Mouse (Mus musculus): ENCODE results near the gene Tbcd. TPM values are rescaled to one million over a fixed set of nuclear protein-coding genes. Genes with fewer than 3 reads are reported as not detected.

Gene Tbcd
- polyA plus RNA-seq (2015; fragmentation: Nextera tagmentation; extraction: Ambion mirVana) = 45.5 and 51.7 TPM in 2 replicates

DNA sequence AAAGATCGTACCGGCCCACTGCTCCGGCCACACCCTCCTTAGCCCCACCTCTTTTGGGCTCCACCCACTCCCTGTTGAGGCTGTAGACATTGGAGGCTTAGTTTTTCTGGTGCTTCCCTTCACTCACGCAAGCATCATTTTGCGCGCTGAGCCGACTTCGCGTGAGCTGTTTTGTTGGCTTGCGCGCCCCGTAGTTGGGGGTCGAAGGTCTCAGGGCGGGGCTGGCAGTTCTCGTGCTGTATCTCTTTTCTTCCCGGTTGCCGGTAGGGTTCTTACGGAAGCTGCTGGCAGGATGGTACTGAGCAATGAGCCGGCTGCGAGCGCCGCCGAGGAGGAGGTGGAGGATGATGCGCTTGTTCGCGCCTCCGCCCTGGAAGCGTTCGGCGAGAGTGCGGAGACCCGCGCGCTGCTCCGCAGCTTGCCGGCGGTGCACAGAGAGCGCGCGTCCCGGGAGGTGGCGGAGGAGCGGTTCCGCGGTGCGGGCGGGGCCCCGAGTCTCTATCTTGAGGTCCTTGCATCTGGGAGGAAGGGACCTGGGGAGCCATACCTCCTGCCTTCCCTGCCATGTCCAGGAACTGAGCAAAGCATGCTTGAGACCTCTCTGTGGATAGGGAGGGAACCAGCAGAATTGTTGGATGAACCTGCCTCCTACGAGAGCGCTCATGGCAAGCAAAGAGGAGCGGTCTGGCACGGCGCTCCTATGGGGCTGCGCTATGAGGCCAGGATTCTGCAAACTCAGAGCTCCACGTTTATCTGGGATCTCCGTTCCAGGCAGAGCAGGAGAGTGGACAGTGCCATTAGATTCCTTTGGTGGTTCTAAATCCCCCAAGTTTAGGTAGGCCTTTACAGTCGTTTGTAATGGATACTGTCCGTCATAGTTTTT is at the start of gene Tbcd:
Tbcd (plus strand) TSS at position 197 of the 883 bp plus-strand sequence.
- DNase-seq (ENCODE audit: low spot score) = peak; percentile 96

DNA sequence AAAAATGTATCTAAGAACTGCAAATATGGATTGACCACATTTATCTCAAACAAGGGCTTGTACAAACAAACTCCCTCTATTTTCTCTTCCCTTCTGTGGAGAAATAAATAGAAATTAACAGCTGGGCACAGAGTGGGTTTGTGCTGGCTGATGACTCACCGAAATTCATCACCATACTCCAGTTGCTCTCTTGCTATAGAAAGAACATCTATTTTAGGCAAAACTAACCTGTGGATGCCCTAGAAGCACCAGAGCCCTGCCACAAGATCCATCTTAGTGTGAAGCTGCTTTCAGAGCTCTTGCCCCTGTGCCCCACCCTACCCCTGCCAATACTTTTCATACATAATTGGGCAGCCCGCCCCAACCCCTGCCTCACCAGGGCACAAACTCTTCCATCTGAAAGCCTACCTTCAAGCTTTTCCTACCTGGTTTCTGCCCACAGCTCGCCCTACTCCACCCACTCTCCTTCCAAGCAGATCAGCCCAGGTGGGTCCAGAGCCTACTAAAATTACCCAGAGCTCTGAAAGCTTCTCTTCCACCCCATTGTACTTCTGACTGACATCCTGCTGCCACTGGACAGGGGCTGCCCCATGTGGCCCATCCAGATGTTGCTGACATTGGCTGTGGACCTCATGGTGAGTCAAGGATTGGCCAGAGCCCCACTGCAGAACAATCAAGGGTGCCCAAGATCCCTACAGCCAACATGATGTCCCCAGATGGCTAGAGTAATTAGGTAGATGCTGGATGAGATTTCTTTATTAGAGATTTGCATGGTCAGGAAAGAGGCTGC is 44.2 kb upstream of the Tbcd start:
- no peak for DNase-seq (ENCODE audit: low spot score)

DNA sequence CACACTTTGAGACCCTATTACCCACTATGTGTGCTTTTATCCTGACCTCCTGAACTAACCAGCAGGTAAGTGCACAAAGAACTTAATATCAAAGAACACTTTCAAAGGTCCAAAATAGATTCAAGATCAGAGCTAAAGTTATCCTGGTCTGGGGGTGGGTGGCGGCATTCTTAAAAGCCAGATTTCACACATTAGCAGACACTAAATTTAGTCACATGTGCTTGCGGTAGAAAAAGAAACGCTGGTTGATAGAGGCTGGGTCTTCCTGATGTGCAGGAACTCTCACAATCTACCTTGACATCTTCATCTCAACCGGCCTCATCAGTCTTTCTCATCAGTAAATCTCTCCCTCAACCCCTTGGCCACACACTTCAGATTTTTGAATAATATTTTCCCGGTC is 37.0 kb upstream of the Tbcd start:
- no peak for DNase-seq (ENCODE audit: low spot score)

DNA sequence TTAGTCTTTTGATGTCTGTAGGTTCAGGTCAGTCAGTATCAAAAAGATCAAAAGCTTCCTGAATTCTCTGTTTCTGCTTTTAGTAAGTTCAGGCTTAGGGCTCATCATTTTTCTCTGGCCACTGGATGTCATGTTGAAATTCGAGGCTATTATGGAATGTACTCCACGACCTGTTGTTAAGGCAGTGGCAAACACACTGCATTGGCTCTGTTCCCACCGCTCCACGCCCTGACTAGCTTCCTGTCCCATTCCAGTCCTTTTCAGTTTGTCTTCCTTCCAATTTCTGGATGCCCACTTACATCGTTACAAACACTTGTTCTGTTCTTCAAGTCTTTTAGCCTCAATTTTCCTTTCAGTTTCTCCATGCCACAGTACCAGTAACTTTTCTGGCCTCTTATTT is 36.4 kb upstream of the Tbcd start:
- DNase-seq (ENCODE audit: low spot score) = no peak

DNA sequence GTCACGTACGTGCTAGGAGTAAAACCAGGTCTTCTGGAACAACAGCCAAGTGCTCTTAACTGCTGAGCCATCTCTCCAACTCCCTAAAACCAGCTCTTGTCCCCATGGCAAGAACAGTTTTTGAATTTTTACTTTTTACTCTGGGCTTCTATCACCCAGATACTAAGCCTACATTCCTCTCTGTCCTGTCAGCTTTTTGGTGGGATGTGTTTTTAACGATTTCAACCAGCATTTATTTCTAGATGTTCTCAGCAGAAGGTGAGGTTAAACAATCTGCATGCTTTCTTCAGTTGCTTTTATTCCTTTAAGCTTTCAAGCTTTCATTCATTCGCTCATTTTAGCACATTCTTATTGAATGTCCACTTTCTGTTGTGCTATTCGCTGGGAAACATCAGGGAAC is 33.8 kb upstream of the Tbcd start:
- DNase-seq (ENCODE audit: low spot score) = no peak

DNA sequence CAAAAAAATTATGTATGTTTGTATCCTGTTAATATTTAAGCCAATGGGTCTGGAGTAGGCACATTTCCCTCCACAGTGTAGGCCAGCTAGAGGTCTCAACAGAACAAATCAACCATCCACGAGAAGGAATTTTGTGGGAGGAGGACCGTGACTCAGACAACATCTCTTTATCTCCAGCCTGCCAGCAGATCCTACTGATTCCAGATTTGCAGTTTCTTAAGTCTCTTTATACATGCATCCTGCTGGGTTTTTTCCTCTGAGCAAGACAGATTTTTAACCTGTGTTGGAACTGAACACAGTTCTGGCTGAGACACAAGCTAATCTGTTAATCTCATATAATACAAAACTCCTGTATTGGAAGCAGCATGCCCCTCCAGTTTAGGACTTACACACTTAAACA is 32.8 kb upstream of the Tbcd start:
- DNase-seq (ENCODE audit: low spot score) = no peak

DNA sequence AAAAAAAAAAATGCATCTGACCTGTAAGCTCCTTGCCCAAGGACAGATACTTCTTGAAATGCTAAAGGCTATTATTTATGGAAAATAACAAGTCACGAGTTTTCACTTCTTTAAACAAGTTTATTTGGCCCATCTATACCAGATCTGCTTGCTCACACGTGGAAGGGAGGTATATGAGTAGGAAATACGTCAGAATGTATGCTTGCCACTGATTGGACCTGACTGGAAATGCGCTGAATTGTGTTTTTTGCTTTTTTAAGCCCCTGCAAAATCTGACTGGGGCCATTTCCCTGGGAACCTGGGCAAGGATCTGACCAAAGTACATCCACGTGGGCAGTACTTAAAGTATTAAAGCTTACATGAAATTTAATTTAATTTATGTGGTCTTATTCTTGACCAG is 31.4 kb upstream of the Tbcd start:
- DNase-seq (ENCODE audit: low spot score) = no peak

DNA sequence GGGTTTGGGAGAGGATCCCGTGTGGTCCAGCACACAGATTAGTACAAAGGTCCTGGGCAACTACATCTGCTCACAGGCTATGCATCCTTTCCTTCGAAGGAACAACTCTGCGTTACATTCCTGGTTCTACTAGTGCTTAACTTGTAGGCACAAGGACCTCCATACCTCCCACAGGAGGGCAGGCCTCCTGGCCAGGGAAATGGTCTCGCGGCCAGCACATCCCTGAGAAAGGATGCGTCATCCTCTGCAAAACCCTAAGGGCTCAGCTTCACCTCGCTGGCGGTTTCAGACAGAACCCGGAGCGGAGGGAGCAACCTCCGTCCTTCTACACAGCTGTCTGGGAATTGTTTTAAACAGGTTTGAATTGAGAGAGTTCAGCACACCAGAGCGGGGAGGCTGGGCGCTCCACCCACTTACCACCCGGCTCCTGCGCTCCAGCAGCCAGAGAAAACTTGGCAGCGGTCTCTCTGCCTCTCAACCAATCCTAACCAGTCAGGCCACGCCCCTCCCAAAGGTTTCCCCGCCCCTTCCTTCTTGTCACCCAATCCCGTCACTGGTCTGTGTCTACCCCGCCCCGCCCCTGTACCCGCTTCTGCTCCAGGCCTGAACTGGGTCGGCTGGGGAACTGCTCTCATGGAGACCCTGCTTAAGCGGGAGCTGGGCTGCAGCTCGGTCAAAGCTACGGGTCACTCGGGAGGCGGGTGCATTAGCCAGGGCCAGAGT is 30.8 kb upstream of the Tbcd start, which contains the start of gene Fn3krp:
Fn3krp (plus strand) TSS at position 572 of the 723 bp plus-strand sequence.
- DNase-seq (ENCODE audit: low spot score) = peak; percentile 98

DNA sequence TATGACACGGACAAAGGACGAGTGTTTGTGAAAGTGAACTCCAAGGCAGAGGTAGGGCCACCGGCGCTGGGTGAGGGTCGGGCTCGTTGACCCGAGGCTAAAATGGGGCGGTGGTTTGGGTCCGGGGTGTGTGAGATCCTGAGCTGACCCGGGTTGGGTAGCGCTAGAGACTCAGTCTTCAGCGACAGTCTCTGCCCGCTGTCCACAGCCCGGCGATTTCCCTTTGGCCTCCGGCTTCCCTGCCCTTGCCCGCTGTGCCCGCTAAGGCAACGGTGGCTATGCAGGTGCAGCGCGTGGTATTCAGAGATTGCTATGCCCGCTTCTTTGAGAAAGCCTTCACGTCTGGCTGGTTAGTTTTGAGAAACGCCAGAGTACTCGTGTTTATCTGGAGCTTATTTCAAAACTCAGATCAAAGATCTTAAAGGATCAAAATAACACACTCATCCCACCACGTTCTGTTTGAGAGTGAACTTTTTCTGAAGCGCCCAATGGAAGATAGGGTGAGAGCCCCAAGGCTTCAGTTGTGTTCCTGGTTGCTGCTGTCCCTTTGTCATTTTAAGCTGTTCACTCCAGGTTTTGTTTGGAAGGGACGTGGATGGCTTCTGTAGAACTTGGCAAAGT is 30.1 kb upstream of the Tbcd start:
- DNase-seq (ENCODE audit: low spot score) = no peak

DNA sequence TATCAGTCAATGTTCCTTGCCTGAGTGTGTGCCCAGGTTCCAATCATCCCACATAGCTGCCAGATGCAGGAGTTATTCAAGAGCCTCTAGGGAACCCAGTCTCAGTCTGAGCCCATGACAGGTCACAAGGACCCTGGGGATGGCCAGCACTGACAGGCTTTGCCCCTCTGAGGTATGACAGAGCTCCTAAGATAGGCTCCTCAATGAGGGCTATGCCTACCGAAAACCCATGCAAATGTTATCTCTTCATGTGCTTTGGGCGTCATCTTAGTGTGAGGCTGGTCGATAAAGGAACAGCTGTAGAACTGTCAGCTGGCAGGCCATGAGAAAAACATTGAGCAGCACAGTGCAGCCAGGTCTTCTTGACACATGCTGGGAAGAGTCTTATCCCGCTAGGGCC is 18.4 kb upstream of the Tbcd start:
- no peak for DNase-seq (ENCODE audit: low spot score)

DNA sequence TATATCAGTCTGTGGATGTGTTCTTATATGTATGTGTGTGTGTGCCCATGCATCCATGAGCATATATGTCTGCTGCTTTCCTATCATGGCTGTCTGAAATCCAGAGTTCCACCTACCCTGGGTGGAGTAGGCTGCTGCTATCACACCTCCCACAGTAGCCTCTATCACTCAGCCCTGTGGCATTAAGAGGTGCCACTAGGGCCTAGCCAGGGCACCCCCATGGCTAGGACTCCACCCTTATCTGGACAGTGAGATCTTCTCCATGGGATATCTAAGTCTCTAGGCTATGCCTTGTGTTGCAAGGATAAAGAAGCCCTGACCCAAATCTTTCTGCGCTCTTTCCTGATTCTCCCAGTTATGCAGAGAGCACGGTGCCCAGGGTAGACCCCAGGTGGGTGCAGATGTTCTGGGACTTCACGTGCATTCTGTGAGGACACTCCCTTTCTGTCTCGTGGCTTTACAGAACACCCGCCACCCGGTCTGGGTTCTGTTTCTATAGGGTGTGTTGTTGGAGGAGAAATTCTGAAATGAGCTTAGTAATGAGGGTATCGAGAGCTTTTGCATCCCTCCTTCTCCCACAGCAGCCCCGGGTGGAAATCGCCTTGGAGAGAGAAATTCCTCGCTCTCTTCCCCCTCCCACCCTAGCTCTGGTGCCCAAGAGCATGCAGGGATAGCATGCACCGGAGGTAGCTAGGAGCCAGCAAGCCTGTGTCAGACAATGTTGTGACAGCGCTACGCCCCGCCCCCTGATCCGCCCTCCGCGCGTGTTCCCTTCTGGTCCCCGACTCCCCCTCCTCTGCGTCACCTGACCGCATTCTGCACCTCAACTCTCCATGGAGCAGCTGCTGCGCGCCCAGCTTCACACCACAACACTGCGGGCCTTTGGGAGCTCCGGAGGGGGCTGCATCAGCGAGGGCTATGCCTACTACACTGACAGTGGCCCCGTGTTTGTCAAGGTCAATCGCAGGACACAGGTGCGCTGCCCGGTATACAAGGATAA is 17.3 kb upstream of the Tbcd start, which contains the start of gene Fn3k:
Fn3k (plus strand) TSS at position 758 of the 1,000 bp plus-strand sequence.
- peak; percentile 96 for DNase-seq (ENCODE audit: low spot score)

DNA sequence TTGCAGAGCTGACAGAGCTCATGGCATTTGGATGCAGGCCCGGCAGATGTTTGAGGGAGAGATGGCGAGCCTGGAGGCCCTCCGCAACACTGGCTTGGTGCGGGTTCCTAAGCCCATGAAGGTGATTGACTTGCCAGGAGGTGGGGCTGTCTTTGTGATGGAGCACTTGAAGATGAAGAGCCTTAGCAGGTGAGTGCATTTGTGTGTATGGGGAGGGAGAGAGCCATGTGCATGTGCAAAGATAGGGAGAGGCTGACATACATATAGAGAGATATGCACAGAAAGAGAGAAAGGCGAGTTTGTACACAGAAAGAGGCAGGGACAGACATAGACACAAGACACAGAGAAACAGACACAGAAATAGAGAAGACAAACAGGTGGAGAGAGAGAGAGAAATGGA is 14.5 kb upstream of the Tbcd start:
- no peak for DNase-seq (ENCODE audit: low spot score)

DNA sequence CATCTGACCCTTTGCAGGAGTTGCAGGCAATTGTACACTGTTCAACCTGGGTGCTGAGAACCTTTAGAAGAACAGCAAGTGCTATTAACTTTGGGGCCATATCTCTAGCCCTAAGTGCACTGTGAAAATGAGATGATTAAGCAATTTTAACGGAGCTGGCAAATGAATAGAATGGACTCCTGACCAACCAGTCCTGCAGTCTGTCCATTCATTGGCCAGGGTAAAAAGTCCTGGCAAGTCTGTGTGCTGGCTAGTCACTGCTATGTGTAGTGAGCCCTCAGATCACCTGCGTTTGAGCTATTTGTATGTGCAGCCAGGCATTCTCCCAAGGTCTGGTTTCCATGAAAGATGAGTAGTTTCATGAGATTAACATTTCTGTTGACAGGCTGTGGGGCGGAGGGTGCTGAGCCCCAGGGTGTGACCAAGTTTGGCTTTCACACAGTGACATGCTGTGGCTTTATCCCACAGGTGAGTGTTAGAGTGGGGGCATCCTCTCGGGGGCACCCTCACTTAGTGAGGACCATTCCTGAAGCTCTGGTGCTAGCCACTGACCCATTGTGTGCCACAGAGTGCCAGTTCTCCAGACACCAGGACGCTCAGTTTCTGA is 12.0 kb upstream of the Tbcd start:
- no peak for DNase-seq (ENCODE audit: low spot score)

DNA sequence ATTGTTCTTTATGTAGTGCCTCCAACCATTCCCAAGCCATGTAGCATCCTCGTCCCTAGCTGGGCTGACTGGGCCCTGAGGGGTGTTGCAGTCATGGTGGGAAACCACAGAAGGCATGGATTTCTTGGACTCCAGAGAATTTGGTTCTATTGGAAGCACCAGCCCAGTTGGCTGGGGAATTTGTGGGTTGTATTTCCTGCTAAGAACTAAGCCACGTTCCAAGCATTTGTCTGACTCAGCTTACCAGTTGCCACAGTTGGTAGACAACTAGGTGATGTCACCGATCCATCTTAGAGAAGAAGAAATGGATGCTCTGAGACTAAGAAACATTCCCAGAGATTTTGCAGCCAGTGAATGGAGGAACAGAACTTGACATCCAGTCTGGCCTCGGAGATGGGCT is 10.1 kb upstream of the Tbcd start:
- no peak for DNase-seq (ENCODE audit: low spot score)

DNA sequence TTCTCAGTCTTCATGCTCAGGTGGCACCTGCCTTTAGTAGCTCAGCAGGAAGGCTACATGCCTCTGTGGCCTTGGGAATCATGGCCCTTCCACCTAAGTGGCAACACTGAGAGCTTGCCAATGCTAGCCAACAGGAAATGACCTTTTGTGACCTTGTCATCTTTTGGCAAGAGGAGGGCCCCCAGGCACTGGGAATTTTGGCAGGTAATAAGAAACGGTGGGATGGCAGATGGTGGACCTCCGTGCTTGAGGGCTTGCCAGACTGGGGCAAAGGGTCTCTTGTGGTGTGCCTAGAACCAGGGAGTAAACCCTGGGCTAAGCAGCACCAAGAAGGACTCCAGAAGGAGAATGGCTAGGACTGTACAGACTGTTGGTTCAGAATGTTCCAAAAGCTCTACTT is 9.7 kb upstream of the Tbcd start:
- no peak for DNase-seq (ENCODE audit: low spot score)

DNA sequence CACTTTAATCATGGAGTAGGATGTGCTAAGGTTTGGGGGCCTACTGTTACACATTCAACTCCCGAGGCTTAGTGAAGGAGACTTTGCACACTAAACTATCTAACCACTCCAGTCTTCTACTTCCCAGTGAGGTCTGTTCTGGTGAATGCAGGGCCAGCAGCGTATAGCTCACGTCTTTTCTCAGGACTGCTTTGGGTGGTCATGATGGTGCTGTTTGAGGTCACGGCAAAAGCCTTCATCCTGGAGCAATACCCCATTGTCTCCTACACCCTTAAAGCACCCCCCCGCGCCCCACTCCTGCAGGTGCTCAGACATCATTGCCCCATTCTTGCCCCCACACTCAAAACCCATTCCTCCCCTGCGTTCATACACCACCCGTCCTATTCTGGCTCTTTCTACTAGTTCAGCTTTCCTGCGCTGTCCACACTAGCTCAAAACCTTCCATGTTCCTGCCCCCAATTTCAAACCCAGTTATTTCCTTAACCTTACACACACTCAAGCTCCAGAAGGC is 478 bp upstream of the Tbcd start:
- DNase-seq (ENCODE audit: low spot score) = peak; percentile 11

DNA sequence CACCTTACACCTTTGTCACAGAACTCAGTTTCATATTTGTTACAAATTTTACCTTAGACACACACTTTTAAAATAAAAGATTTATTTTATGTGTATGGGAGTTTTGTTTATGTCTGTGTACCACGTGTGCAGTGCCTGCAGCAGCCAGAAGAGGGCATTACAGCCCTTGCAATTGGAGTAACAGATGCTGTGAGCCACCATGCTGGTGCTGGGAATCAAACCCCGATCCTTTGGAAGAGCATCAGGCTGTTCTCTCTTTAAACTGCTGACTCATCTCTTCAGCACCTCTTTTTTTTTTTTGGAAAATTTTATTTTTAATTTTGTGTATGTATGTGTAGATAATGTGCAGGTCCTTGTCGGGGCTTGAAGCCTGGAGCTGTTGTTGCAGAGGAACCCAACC is 6.1 kb downstream of the Tbcd start:
- DNase-seq (ENCODE audit: low spot score) = no peak

DNA sequence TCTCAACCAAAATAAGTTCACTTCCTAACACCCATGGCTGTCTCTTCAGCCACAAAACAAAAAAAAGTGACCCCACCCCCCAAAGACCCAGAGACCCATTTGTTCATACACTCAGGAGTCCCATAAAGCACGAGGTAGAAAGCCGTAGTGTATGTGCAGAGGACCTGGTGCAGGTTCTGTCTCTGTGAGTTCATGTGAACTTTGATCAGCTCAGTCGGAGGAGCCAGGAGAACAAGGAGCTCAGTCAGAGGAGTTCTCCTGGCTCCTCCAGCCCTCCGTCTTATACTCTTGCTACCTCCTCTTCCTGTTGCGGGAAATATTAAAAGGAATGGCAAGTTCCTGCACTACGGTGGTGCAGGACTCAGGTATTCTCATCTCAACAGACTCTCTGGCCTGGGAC is 15.7 kb downstream of the Tbcd start:
- no peak for DNase-seq (ENCODE audit: low spot score)

DNA sequence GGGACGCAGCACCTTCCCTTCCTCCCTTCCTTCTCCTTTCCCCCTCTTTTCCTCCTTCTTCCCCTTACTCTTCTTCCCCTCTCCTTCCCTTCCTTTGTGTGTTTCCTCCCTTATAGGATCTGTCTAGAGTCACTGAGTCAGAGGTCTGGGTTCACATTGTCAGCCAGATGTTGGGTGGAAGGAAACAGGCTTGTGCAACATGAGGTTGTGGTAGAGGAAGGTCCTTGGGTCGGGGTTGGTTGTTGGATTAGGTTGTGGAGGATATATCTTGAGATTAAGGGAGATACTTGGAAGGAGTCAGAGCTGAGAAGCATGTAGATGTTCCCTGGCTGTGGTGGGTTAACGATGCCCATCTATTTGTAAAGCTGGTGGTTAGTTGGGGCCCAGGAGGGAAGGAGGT is 23.1 kb downstream of the Tbcd start:
- DNase-seq (ENCODE audit: low spot score) = no peak
